Mouse (Mus musculus) forebrain, embryonic 15.5 days (tissue): ENCODE data around the gene Grm2. TPM values are rescaled to one million over a fixed set of nuclear protein-coding genes. Genes with fewer than 3 reads are reported as not detected.

Experiments
- ATAC-seq: fragments of 200-750 bp; cut with Nextera tagmentation; replicated peaks from 2 replicates; pipeline ENCODE4 v1.8.0; 2017; ENCODE audit warnings: mild to moderate bottlenecking, moderate TSS enrichment, moderate library complexity
- H3K27ac ChIP-seq: fragments of 300-500 bp; sonication (generic); replicated peaks from 2 replicates; pipeline ENCODE4 v1.5.1; 2015; ENCODE audit warnings: mild to moderate bottlenecking, inconsistent platforms
- H3K27me3 ChIP-seq: fragments of 300-500 bp; sonication (generic); 2 replicates; pipeline ENCODE4 v1.6.1; 2015; ENCODE audit warnings: inconsistent platforms
- H3K36me3 ChIP-seq: fragments of 300-500 bp; sonication (generic); 2 replicates; pipeline ENCODE4 v1.6.1; 2015; ENCODE audit warnings: mild to moderate bottlenecking, inconsistent platforms
- H3K4me1 ChIP-seq: fragments of 300-500 bp; sonication (generic); 2 replicates; pipeline ENCODE4 v1.6.1; 2015; ENCODE audit warnings: inconsistent platforms
- H3K4me2 ChIP-seq: fragments of 300-500 bp; sonication (generic); replicated peaks from 2 replicates; pipeline ENCODE4 v1.6.1; 2015; ENCODE audit warnings: mild to moderate bottlenecking, inconsistent platforms
- H3K4me3 ChIP-seq: fragments of 300-500 bp; sonication (generic); 2 replicates; pipeline ENCODE4 v1.5.1; 2015; ENCODE audit warnings: mild to moderate bottlenecking, inconsistent platforms
- H3K9ac ChIP-seq: fragments of 300-500 bp; sonication (generic); replicated peaks from 2 replicates; pipeline ENCODE4 v1.6.1; 2015; ENCODE audit warnings: mild to moderate bottlenecking, inconsistent platforms
- H3K9me3 ChIP-seq: fragments of 300-500 bp; sonication (generic); 2 replicates; pipeline ENCODE4 v1.6.1; 2016; ENCODE audit warnings: inconsistent platforms
- WGBS: fragments of 180-500 bp; shearing (Covaris S2); methylation state at CpG from one replicate; pipeline ENCODE4 v1.1.7; 2015; ENCODE audit warnings: mixed read lengths; 5-methylcytosine and 5-hydroxymethylcytosine counted together
- polyA plus RNA-seq: library from polyadenylated mRNA; unstranded; fragments of >200 nt; fragmentation: Nextera tagmentation; extraction: Ambion mirVana; gene quantifications from 2 replicates; pipeline ENCODE4 v1.2.1, GENCODE M21; 2015

Grm2 gene
- polyA plus RNA-seq, 1 experiment from 2014 or later: 9.2 TPM

GRCm38 (mm10) chr9:106675965-106676364 lies 20.1 kb upstream of the Grm2 start:
- WGBS: 88% methylated on average over 9 of the region's 9 CpGs
- no peak overlapping the region for H3K27ac ChIP-seq
- peak; percentile 51 for ATAC-seq
- no peaks in the 10 kb centered on the region for H3K9me3 ChIP-seq
- no peak overlapping the region for H3K9ac ChIP-seq
- no peaks in the 10 kb centered on the region for H3K27me3 ChIP-seq
- H3K4me3 ChIP-seq: no peak overlapping the region
- H3K4me2 ChIP-seq: no peak overlapping the region
- peaks cover 19% of the 10 kb centered on the region; the same call in 1 of the 2 replicates for H3K36me3 ChIP-seq
- no peaks in the 10 kb centered on the region for H3K4me1 ChIP-seq

DNA sequence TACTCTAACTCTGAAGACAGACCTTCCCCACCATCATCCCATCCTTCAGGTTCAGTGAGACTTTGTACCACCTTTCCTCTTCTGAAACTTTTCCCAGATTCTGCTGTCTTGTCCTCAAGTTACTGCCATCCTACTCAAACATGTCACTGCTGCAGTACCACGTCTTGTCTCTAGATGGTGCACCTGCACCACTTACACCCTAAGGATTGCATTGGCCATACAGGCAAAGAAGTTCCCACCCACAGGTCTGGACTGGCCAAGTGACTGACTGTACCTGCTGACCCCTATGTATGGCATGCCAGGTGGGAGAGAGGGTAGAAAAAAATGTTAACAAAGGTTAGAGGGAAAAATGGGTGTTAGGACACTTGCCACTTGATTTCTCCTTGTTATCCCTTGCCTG lies 19.6 kb upstream of the Grm2 start:
- WGBS: 0% methylated on average over 1 of the region's 1 CpGs

DNA sequence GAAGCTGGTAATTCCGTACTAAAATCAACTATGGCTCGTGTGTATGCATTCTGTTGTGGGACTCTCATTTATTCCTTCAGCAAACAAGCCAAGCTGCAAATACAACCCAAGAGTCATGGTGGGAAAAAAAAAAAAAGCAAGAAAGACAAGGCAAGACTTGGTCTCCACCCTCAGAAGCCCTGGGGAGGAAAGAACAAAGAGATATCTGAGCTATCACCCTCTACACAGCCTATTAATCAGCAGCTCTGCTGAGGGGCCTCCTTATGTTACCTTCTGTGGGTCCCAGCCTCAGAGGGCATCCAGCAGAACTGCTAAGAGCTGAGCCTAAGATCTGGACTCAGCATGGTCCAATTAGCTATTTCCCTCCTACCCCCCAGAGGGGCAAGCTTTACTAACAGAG lies 18.0 kb upstream of the Grm2 start:
- Histone ChIP-seq H3K27ac (no peak overlapping the region), H3K9ac (no peak overlapping the region), H3K9me3 (no peaks in the 10 kb centered on the region), H3K4me1 (no peaks in the 10 kb centered on the region), H3K27me3 (no peaks in the 10 kb centered on the region), H3K4me3 (no peak overlapping the region), H3K4me2 (no peak overlapping the region), H3K36me3 (peaks cover 9% of the 10 kb centered on the region; the same call in 1 of the 2 replicates)
- WGBS: 78% methylated on average over 2 of the region's 2 CpGs
- no peak for ATAC-seq

More for the DNA sequence above, 19.6 kb upstream of the Grm2 start:
- Histone ChIP-seq H3K4me2 (no peak overlapping the region), H3K4me3 (no peak overlapping the region), H3K27me3 (no peaks in the 10 kb centered on the region), H3K36me3 (peaks cover 17% of the 10 kb centered on the region; the same call in 1 of the 2 replicates), H3K9me3 (no peaks in the 10 kb centered on the region), H3K27ac (no peak overlapping the region), H3K9ac (no peak overlapping the region), H3K4me1 (no peaks in the 10 kb centered on the region)
- ATAC-seq: peak; percentile 70

GRCm38 (mm10) chr9:106664856-106665255 lies 9.0 kb upstream of the Grm2 start:
- Histone ChIP-seq H3K4me2 (0 out of 2 replicates have a peak overlapping the region, but pooled peaks have one; percentile 16), H3K9ac (peak overlapping the region; percentile 24; the same call in 1 of the 2 replicates)

DNA sequence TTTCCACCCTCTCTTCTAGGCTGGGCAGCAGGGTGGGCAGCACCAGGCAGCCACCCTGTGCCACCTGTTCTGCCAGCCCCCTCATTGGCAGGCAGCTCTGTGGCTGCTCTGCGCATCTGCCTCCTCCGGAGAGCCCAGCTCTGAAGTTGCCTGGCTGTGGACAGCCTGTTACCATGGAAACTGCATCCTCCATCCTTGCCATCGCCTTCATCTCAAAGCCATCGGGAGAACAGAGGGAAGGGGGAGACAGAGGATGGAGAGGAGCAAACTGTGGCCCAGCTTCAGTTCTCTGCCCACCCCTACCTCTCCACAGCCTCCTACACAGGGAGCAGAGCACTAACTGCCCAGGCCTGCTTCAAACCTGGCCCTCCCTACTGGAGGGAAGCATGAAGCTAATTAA lies 8.6 kb upstream of the Grm2 start:
- ATAC-seq: peak; percentile 90
- Histone ChIP-seq H3K4me3 (no peak overlapping the region), H3K36me3 (peaks cover 12% of the 10 kb centered on the region; the same call in 1 of the 2 replicates), H3K27me3 (no peaks in the 10 kb centered on the region), H3K4me1 (peaks cover 18% of the 10 kb centered on the region), H3K27ac (peak overlapping the region; percentile 90), H3K9me3 (no peaks in the 10 kb centered on the region), H3K4me2 (peak overlapping the region; percentile 16), H3K9ac (peak overlapping the region; percentile 24; the same call in 1 of the 2 replicates)
- WGBS: 24% methylated on average over 4 of the region's 4 CpGs

More at GRCm38 (mm10) chr9:106664856-106665255, 9.0 kb upstream of the Grm2 start:
- no peaks in the 10 kb centered on the region for H3K9me3 ChIP-seq
- WGBS: 64% methylated on average over 6 of the region's 6 CpGs
- H3K27me3 ChIP-seq: no peaks in the 10 kb centered on the region
- peaks cover 18% of the 10 kb centered on the region for H3K4me1 ChIP-seq
- H3K27ac ChIP-seq: peak overlapping the region; percentile 90
- H3K4me3 ChIP-seq: no peak overlapping the region
- H3K36me3 ChIP-seq: peaks cover 13% of the 10 kb centered on the region; the same call in 1 of the 2 replicates
- ATAC-seq: peak; percentile 55

DNA sequence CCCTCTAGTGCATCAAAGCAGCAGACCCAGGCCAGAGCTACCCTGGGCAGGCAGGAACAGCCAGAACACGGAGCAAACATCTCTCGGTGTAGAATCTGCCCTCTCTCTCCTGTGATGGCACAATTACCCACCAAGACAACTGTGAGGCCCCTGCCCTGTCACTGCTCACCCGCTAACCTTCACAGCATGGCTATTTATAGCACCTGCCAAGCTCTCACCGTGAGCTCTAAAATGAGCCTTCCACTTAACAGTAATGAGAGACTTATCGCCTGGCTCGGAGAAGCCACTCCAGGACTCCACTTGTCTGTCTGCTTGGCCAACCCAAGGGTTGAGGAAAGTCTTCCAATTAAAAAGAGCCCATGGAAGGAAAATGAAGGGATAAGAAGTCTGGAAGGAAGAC lies 7.3 kb upstream of the Grm2 start:
- no peaks in the 10 kb centered on the region for H3K27me3 ChIP-seq
- 70% methylated on average over 6 of the region's 6 CpGs for WGBS
- no peak for ATAC-seq
- no peak overlapping the region for H3K4me2 ChIP-seq
- no peak overlapping the region for H3K27ac ChIP-seq
- H3K36me3 ChIP-seq: peaks cover 17% of the 10 kb centered on the region; the same call in 1 of the 2 replicates
- H3K4me3 ChIP-seq: no peak overlapping the region
- peaks cover 18% of the 10 kb centered on the region for H3K4me1 ChIP-seq
- H3K9ac ChIP-seq: no peak overlapping the region
- no peaks in the 10 kb centered on the region for H3K9me3 ChIP-seq

GRCm38 (mm10) chr9:106659935-106660334 lies 4.1 kb upstream of the Grm2 start:
- Histone ChIP-seq H3K27ac (no peak overlapping the region), H3K9ac (no peak overlapping the region), H3K4me1 (peaks cover 36% of the 10 kb centered on the region), H3K4me3 (no peak overlapping the region), H3K9me3 (no peaks in the 10 kb centered on the region), H3K27me3 (peaks cover 5% of the 10 kb centered on the region), H3K4me2 (no peak overlapping the region), H3K36me3 (peaks cover 14% of the 10 kb centered on the region; the same call in 1 of the 2 replicates)
- WGBS: 67% methylated on average over 1 of the region's 1 CpGs
- ATAC-seq: no peak

DNA sequence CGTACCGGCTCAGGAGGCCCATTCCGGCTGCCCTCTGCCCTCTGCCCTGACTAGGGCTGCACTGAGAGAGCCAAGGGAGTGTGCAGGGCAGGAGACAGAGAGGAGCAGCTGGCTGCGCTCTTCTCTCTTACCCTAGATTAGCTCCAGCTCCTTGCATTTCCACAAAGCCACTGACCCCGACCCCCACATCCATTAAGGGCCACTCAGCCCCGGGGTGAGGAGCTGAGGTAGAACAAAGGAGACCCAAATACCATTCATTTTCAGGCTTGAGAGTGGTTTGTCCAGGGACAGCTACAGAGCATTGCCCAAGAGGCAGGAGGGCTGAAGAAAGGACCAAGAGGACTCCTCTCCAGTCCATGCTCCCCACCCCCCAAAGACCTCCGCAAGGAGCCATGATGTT lies 3.6 kb upstream of the Grm2 start:
- no peak overlapping the region for H3K4me2 ChIP-seq
- peaks cover 31% of the 10 kb centered on the region for H3K4me1 ChIP-seq
- no peaks in the 10 kb centered on the region for H3K9me3 ChIP-seq
- 30% methylated on average over 7 of the region's 7 CpGs for WGBS
- H3K27me3 ChIP-seq: peaks cover 10% of the 10 kb centered on the region
- no peak overlapping the region for H3K4me3 ChIP-seq
- no peak overlapping the region for H3K9ac ChIP-seq
- ATAC-seq: no peak
- H3K36me3 ChIP-seq: peaks cover 14% of the 10 kb centered on the region; the same call in 1 of the 2 replicates
- H3K27ac ChIP-seq: no peak overlapping the region

DNA sequence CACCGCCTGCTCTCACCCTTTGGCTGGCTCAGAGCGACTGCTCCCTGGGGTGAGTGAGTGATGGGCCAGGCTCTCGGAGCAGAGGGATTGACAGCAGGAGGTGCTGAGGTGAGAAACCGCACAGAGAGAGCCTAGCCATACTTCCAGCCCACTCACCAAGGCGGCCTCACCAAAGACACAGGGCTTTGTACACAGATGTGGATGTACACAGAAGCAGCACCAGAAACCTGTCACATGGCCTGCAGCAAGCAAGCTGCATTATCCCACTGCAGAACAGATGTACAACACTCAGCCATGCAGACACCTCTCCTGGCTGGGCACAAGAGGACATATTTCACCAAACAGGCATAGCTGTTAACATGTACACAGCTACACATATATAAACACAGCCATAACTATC lies 1.7 kb upstream of the Grm2 start:
- Histone ChIP-seq H3K9ac (no peak overlapping the region), H3K36me3 (peaks cover 14% of the 10 kb centered on the region; the same call in 1 of the 2 replicates), H3K27ac (peak overlapping the region; percentile 27; the same call in 1 of the 2 replicates), H3K4me2 (no peak overlapping the region), H3K4me1 (peaks cover 23% of the 10 kb centered on the region), H3K4me3 (no peak overlapping the region), H3K9me3 (no peaks in the 10 kb centered on the region), H3K27me3 (peaks cover 10% of the 10 kb centered on the region)
- WGBS: 32% methylated on average over 5 of the region's 5 CpGs
- ATAC-seq: 0 out of 2 replicates have a peak, but pooled peaks have one; percentile 11

DNA sequence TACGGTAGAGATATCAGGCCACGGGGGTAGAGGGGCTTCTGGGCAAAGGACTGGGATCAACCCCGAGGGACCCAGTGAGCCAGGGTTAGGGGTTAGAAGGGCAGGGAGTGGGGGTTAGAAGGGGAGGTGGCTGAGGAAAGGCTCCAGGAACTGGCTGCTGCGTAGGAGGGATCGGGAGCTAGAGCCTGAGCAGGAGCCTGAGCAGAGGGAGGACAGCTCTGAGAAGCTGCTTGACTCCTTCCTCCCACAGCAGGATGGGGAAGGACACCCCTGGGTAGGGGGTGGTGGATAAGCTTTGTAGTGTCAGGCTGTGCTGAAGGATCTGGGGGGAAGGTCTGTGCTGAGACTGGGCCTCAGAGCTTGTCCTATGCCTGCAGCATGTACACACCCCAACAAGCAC lies 938 bp upstream of the Grm2 start:
- H3K9ac ChIP-seq: no peak overlapping the region
- peaks cover 10% of the 10 kb centered on the region for H3K27me3 ChIP-seq
- H3K4me1 ChIP-seq: peaks cover 23% of the 10 kb centered on the region
- H3K27ac ChIP-seq: peak overlapping the region; percentile 24; the same call in 1 of the 2 replicates
- peak; percentile 6; the same call in 1 of the 2 replicates for ATAC-seq
- WGBS: 37% methylated on average over 5 of the region's 5 CpGs
- H3K36me3 ChIP-seq: peaks cover 12% of the 10 kb centered on the region; the same call in 1 of the 2 replicates
- H3K4me2 ChIP-seq: peak overlapping the region; percentile 88
- H3K9me3 ChIP-seq: no peaks in the 10 kb centered on the region
- H3K4me3 ChIP-seq: no peak overlapping the region

DNA sequence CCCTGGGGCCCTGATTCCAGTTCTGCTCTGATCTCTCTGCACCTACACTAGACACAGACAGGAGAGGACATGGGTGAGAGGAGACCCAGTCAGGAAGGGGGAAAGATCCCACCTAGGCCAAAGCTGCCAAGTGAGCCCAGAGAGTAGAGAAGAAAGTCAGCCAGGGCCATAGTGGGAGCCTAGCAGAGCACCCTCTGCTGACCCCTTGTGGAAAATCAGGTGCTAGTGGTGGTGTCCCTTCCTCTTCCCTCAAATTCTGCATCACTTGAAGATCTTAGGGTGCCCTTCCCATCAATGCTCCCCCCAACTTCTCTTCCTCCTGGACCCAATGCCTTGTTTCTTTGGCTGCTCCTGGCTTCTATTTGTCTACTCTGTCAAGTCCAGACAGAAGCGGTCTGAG lies 3.2 kb downstream of the Grm2 start:
- H3K9ac ChIP-seq: no peak overlapping the region
- WGBS: 68% methylated on average over 1 of the region's 1 CpGs
- H3K4me2 ChIP-seq: no peak overlapping the region

DNA sequence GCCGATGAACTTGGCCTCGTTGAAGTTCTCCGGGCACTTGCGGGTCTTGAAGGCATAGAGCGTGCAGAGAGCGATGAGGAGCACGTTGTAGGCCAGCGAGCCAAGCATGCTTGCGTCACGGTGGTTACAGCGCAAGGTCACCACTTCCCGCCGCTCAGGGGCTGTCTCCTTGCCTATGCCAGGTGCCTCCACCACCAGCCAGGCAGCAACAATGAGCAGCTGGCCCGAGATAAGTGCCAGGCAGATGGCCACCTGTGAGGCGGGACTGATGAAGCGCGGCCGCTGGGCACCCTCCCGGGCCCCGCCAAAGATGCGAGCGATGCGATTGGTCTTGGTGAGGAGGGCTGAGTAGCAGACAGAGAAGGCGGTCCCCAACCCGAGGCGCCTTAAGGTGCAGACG lies 8.7 kb downstream of the Grm2 start:
- WGBS: 85% methylated on average over 27 of the region's 27 CpGs
- Histone ChIP-seq H3K4me2 (no peak overlapping the region), H3K36me3 (no peaks in the 10 kb centered on the region), H3K9ac (no peak overlapping the region), H3K27me3 (no peaks in the 10 kb centered on the region), H3K4me1 (no peaks in the 10 kb centered on the region), H3K27ac (no peak overlapping the region), H3K4me3 (no peak overlapping the region), H3K9me3 (no peaks in the 10 kb centered on the region)
- no peak for ATAC-seq

More for the DNA sequence above, 3.2 kb downstream of the Grm2 start:
- Histone ChIP-seq H3K9me3 (no peaks in the 10 kb centered on the region), H3K36me3 (no peaks in the 10 kb centered on the region), H3K4me3 (no peak overlapping the region), H3K27me3 (peaks cover 10% of the 10 kb centered on the region), H3K4me1 (peaks cover 23% of the 10 kb centered on the region), H3K27ac (no peak overlapping the region)
- no peak for ATAC-seq
